Comparison of ENCODE assay signal across 9 mouse cellular contexts in genomic region chr2:91263692-91264660, GRCm38 (mm10). TPM values are rescaled to one million over a fixed set of nuclear protein-coding genes. Genes with fewer than 3 reads are reported as not detected.
DNase-seq lines count a peak whose midpoint lies in the region; ATAC-seq and TF ChIP-seq lines count a peak whose summit lies in the region.
"Had no signal": no experiment of that assay in that cellular context is flagged by ENCODE, and none has a peak within 500 bp of the region (broad histone marks: within the 10 kb centered on the region; RNA-seq: fewer than 3 reads in every experiment).

No protein-coding gene starts in this region.

- peak overlapping the region; percentile 62 for H3K9ac ChIP-seq in lung, embryonic 14.5 days
- H3K9ac ChIP-seq in forebrain, embryonic 12.5 days = peak overlapping the region; percentile 85; the same call in 1 of the 2 replicates
- H3K9ac ChIP-seq in neural tube, embryonic 15.5 days (replicated peaks) = peak overlapping the region; percentile 53; the same call in 1 of the 2 replicates

- 82% methylated on average over 17 of the region's 17 CpGs for WGBS in lung, embryonic 14.5 days
- 88% methylated on average over 17 of the region's 17 CpGs for WGBS in forebrain, embryonic 12.5 days
- 90% methylated on average over 17 of the region's 17 CpGs for WGBS in limb, embryonic 10.5 days
- WGBS in neural tube, embryonic 15.5 days = 90% methylated on average over 17 of the region's 17 CpGs

- peak overlapping the region; percentile 71 for H3K4me2 ChIP-seq in lung, embryonic 14.5 days
- H3K4me2 ChIP-seq in forebrain, embryonic 12.5 days = peak overlapping the region; percentile 61
- peak overlapping the region; percentile 88 for H3K4me2 ChIP-seq in neural tube, embryonic 15.5 days

- no peak for TF ChIP-seq CTCF in lung, embryonic 14.5 days (IDR thresholded peaks at IDR 0.05; ENCODE audit: low read depth)

- H3K4me1 ChIP-seq in lung, embryonic 14.5 days (ENCODE audit: insufficient read depth) = peaks cover 9% of the 10 kb centered on the region
- H3K4me1 ChIP-seq in forebrain, embryonic 12.5 days = peaks cover 19% of the 10 kb centered on the region
- H3K4me1 ChIP-seq in limb, embryonic 10.5 days = peaks cover 19% of the 10 kb centered on the region
- peaks cover 21% of the 10 kb centered on the region for H3K4me1 ChIP-seq in neural tube, embryonic 15.5 days

- peaks cover 69% of the 10 kb centered on the region for H3K36me3 ChIP-seq in lung, embryonic 14.5 days (ENCODE audit: insufficient read depth)
- H3K36me3 ChIP-seq in forebrain, embryonic 12.5 days (replicated peaks) = peaks cover 50% of the 10 kb centered on the region
- peaks cover 58% of the 10 kb centered on the region for H3K36me3 ChIP-seq in limb, embryonic 10.5 days
- H3K36me3 ChIP-seq in neural tube, embryonic 15.5 days = peaks cover 23% of the 10 kb centered on the region

- H3K27me3 ChIP-seq in lung, embryonic 14.5 days (ENCODE audit: insufficient read depth, low read length) = no peaks in the 10 kb centered on the region
- H3K27me3 ChIP-seq in forebrain, embryonic 12.5 days = no peaks in the 10 kb centered on the region
- H3K27me3 ChIP-seq in limb, embryonic 10.5 days (ENCODE audit: low read depth, poor library complexity, severe bottlenecking) = no peaks in the 10 kb centered on the region
- no peaks in the 10 kb centered on the region for H3K27me3 ChIP-seq in neural tube, embryonic 15.5 days (replicated peaks)

- no peaks in the 10 kb centered on the region for H3K9me3 ChIP-seq in lung, embryonic 14.5 days (ENCODE audit: low read depth, low read length)
- H3K9me3 ChIP-seq in forebrain, embryonic 12.5 days = no peaks in the 10 kb centered on the region
- H3K9me3 ChIP-seq in limb, embryonic 10.5 days (replicated peaks) = no peaks in the 10 kb centered on the region
- H3K9me3 ChIP-seq in neural tube, embryonic 15.5 days (replicated peaks) = no peaks in the 10 kb centered on the region

- ATAC-seq in lung, embryonic 14.5 days (ENCODE audit: insufficient read depth) = no peak
- peak; percentile 2; the same call in 1 of the 2 replicates for ATAC-seq in forebrain, embryonic 12.5 days (ENCODE audit: low FRiP score)
- peak; percentile 8 for ATAC-seq in neural tube, embryonic 15.5 days (ENCODE audit: low FRiP score)

- no peak for DNase-seq in lung, embryonic 14.5 days
- no peak for DNase-seq in lung, adult 18-20 months
- no peak for DNase-seq in limb, embryonic 10.5 days (ENCODE audit: low spot score)
- no peak for DNase-seq in embryo, embryonic 9.5 days (ENCODE audit: extremely low spot score)
- no peak for DNase-seq in frontal cortex, postnatal 10 days (ENCODE audit: low spot score in 2 of 2)
- DNase-seq in left cerebral cortex, postnatal 14 days (ENCODE audit: low spot score in 2 of 2) = no peak

- peak overlapping the region; percentile 80 for H3K4me3 ChIP-seq in lung, embryonic 14.5 days (ENCODE audit: low read depth, low read length)
- peak overlapping the region; percentile 82 for H3K4me3 ChIP-seq in forebrain, embryonic 12.5 days (replicated peaks)
- H3K4me3 ChIP-seq in limb, embryonic 10.5 days = peak overlapping the region; percentile 88
- peak overlapping the region; percentile 81 for H3K4me3 ChIP-seq in neural tube, embryonic 15.5 days (replicated peaks)

- H3K27ac ChIP-seq in lung, embryonic 14.5 days (ENCODE audit: low read depth) = peak overlapping the region; percentile 94
- peak overlapping the region; percentile 91 for H3K27ac ChIP-seq in forebrain, embryonic 12.5 days
- H3K27ac ChIP-seq in limb, embryonic 10.5 days = peak overlapping the region; percentile 95
- peak overlapping the region; percentile 95 for H3K27ac ChIP-seq in neural tube, embryonic 15.5 days (replicated peaks)

- intact Hi-C loops in left cerebral cortex, postnatal 14 days (cut with DNase I) = loop anchor here (2.0 kb wide), 1 partner anchor 61 kb away; the partner anchor contains the start of genes Acp2 and Nr1h3

RNA-seq across cellular contexts. Expression of gene Arfgap2, which starts 0.8 kb away (rescaled TPM):
- polyA plus RNA-seq in lung, embryonic 14.5 days (2014; fragmentation: Nextera tagmentation; extraction: Ambion mirVana) = 81.1 and 81.2 TPM in 2 replicates
- polyA plus RNA-seq in forebrain, embryonic 12.5 days (2016; fragmentation: Nextera tagmentation; extraction: Ambion mirVana) = 93.2 and 97.1 TPM in 2 replicates
- 101 and 113 TPM in 2 replicates for polyA plus RNA-seq in limb, embryonic 10.5 days (2016; fragmentation: Nextera tagmentation; extraction: Ambion mirVana)
- polyA plus RNA-seq in neural tube, embryonic 15.5 days (2015; fragmentation: Nextera tagmentation; extraction: Ambion mirVana) = 62.0 and 68.9 TPM in 2 replicates
- 10 to 100 TPM; 63.3 to 65.6 TPM for total RNA-seq in left cerebral cortex, postnatal 14 days (2021)

RNA-seq across cellular contexts. Expression of gene Pacsin3, which starts 8.2 kb away (rescaled TPM):
- polyA plus RNA-seq in lung, embryonic 14.5 days (2014; fragmentation: Nextera tagmentation; extraction: Ambion mirVana) = 41.2 and 46.9 TPM in 2 replicates
- polyA plus RNA-seq in forebrain, embryonic 12.5 days (2016; fragmentation: Nextera tagmentation; extraction: Ambion mirVana) = 28.1 and 29.1 TPM in 2 replicates
- 23.6 and 37.0 TPM in 2 replicates for polyA plus RNA-seq in limb, embryonic 10.5 days (2016; fragmentation: Nextera tagmentation; extraction: Ambion mirVana)
- polyA plus RNA-seq in neural tube, embryonic 15.5 days (2015; fragmentation: Nextera tagmentation; extraction: Ambion mirVana) = 20.0 and 21.8 TPM in 2 replicates
- 10 to 100 TPM; 46.8 TPM for total RNA-seq in left cerebral cortex, postnatal 14 days (2021)
- total RNA-seq: neutrophil, adult 5-6 weeks had no signal

RNA-seq across cellular contexts. Expression of gene Ddb2, which starts 27.2 kb away (rescaled TPM):
- polyA plus RNA-seq in lung, embryonic 14.5 days (2014; fragmentation: Nextera tagmentation; extraction: Ambion mirVana) = 14.6 and 17.3 TPM in 2 replicates
- polyA plus RNA-seq in forebrain, embryonic 12.5 days (2016; fragmentation: Nextera tagmentation; extraction: Ambion mirVana) = 10.3 TPM in 2 replicates
- polyA plus RNA-seq in limb, embryonic 10.5 days (2016; fragmentation: Nextera tagmentation; extraction: Ambion mirVana) = 10.4 and 12.7 TPM in 2 replicates
- 17.5 and 20.2 TPM in 2 replicates for polyA plus RNA-seq in neural tube, embryonic 15.5 days (2015; fragmentation: Nextera tagmentation; extraction: Ambion mirVana)
- total RNA-seq in left cerebral cortex, postnatal 14 days (2021) = 10 to 100 TPM; 10.4 to 10.9 TPM
